Mouse (Mus musculus) small intestine, adult 2 months (tissue): ENCODE results near the gene Rgs8.

Experiments used
- CTCF ChIP-seq: fragments of 200-500 bp; IDR thresholded peaks from 2 replicates; pipeline ENCODE4 v1.5.1; 2012; ENCODE audit warnings: low read depth, mild to moderate bottlenecking, control low read depth, inconsistent platforms, low read length, moderate library complexity, mixed read lengths; ENCODE audit not compliant: insufficient replicate concordance, insufficient read length; ENCODE audit errors: extremely low read depth
- POLR2A ChIP-seq: fragments of 200-500 bp; IDR thresholded peaks from 2 replicates; pipeline ENCODE4 v1.6.1; 2012; ENCODE audit warnings: low read depth, mild to moderate bottlenecking, control low read depth, inconsistent platforms, low read length, moderate library complexity

- no peak for TF ChIP-seq CTCF
- no peak for TF ChIP-seq POLR2A
Observed at GRCm38 (mm10) chr1:153669086-153669485, 16.3 kb downstream of the Rgs8 start.
